Mouse (Mus musculus) myocyte (in vitro differentiated cells): ENCODE results near the gene Pbx1. TPM values are rescaled to one million over a fixed set of nuclear protein-coding genes. Genes with fewer than 3 reads are reported as not detected.
A peak's percentile ranks its signal among the peaks of the same experiment; 100 is the strongest.

Experiments
- H3K27me3 ChIP-seq: one replicate; pipeline ENCODE4 v1.6.1; 2011; ENCODE audit not compliant: control insufficient read depth, insufficient read depth, insufficient read length
- H3K36me3 ChIP-seq: one replicate; pipeline ENCODE4 v1.6.1; 2011; ENCODE audit not compliant: control insufficient read depth, insufficient read depth
- H3K4me2 ChIP-seq: one replicate; pipeline ENCODE4 v1.6.1; 2011; ENCODE audit warnings: low read depth, control low read depth
- H3K4me3 ChIP-seq: one replicate; pipeline ENCODE4 v1.5.1; 2011; ENCODE audit warnings: mild to moderate bottlenecking, control low read depth, moderate library complexity
- H3K79me2 ChIP-seq: one replicate; pipeline ENCODE4 v1.6.1; 2011; ENCODE audit not compliant: control insufficient read depth, insufficient read depth
- H3ac ChIP-seq: one replicate; pipeline ENCODE4 v1.6.1; 2011; ENCODE audit not compliant: control insufficient read depth, insufficient read length
- CEBPB ChIP-seq: IDR thresholded peaks from 2 replicates; pipeline ENCODE4 v1.6.1; 2011; ENCODE audit warnings: mild to moderate bottlenecking, moderate library complexity; ENCODE audit not compliant: poor library complexity, insufficient read depth, severe bottlenecking
- E2F4 ChIP-seq: IDR thresholded peaks from one replicate; pipeline ENCODE4 v1.6.1; 2011; ENCODE audit warnings: mild to moderate bottlenecking, control low read depth, moderate library complexity; ENCODE audit not compliant: insufficient read depth
- MAX ChIP-seq: IDR thresholded peaks from one replicate; pipeline ENCODE4 v1.6.1; 2011; ENCODE audit warnings: low read depth, mild to moderate bottlenecking, control low read depth
- MYOD1 ChIP-seq, 3 experiments: IDR thresholded peaks; one replicate each; pipeline ENCODE4 v1.6.1; 2011; ENCODE audit warnings: control low read depth in 2 of 3, low read depth in 2 of 3, mild to moderate bottlenecking in 2 of 3, moderate library complexity in 1 of 3; ENCODE audit not compliant: insufficient read length in 2 of 3, control insufficient read depth in 1 of 3
- MYOG ChIP-seq, 3 experiments: IDR thresholded peaks; one replicate each; pipeline ENCODE4 v1.6.1; 2011; ENCODE audit warnings: control low read depth in 2 of 3, low read depth in 2 of 3, mild to moderate bottlenecking in 2 of 3; ENCODE audit not compliant: insufficient read length in 2 of 3, control insufficient read depth in 1 of 3, insufficient read depth in 1 of 3
- POLR2A ChIP-seq: IDR thresholded peaks from one replicate; pipeline ENCODE4 v1.6.1; 2011; ENCODE audit warnings: low read depth, mild to moderate bottlenecking, control low read depth, moderate library complexity; ENCODE audit not compliant: insufficient read length
- POLR2AphosphoS2 ChIP-seq: IDR thresholded peaks from one replicate; pipeline ENCODE4 v1.6.1; 2011; ENCODE audit warnings: low read depth, control low read depth; ENCODE audit not compliant: insufficient read length
- REST ChIP-seq: IDR thresholded peaks from one replicate; pipeline ENCODE4 v1.6.1; 2011; ENCODE audit warnings: mild to moderate bottlenecking, control low read depth, moderate library complexity; ENCODE audit not compliant: insufficient read depth, insufficient read length
- SRF ChIP-seq: IDR thresholded peaks from one replicate; pipeline ENCODE4 v1.6.1; 2011; ENCODE audit warnings: low read depth; ENCODE audit not compliant: control insufficient read depth, insufficient read length
- TCF12 ChIP-seq: IDR thresholded peaks from one replicate; pipeline ENCODE4 v1.6.1; 2011; ENCODE audit warnings: mild to moderate bottlenecking, control low read depth; ENCODE audit not compliant: poor library complexity, insufficient read depth, severe bottlenecking
- TCF3 ChIP-seq: IDR thresholded peaks from one replicate; pipeline ENCODE4 v1.6.1; 2011; ENCODE audit warnings: low read depth, control low read depth; ENCODE audit not compliant: insufficient read length
- USF1 ChIP-seq: IDR thresholded peaks from one replicate; pipeline ENCODE4 v1.6.1; 2011; ENCODE audit warnings: low read depth, mild to moderate bottlenecking, control low read depth, moderate library complexity
- polyA plus RNA-seq: library from polyadenylated mRNA; unstranded; fragments of >200 nt; fragmentation: generic; extraction: Trizol; gene quantifications from one replicate; pipeline ENCODE4 v1.2.1, GENCODE M21; 2012; ENCODE audit warnings: missing spikeins

Gene Pbx1
- polyA plus RNA-seq, 1 experiment, result 11.4 TPM

GRCm38 (mm10) chr1:168429856-168430644, 2.0 kb downstream of the Pbx1 start:
- H3K27me3 ChIP-seq, result no peaks in the 10 kb centered on the region
- H3K4me2 ChIP-seq, result peak overlapping the region; percentile 87
- no peaks in the 10 kb centered on the region for H3K36me3 ChIP-seq
- peak overlapping the region; percentile 91 for H3K4me3 ChIP-seq
- H3K79me2 ChIP-seq, result peaks cover 61% of the 10 kb centered on the region
- TF ChIP-seq TCF12, result no peak
- TF ChIP-seq CEBPB, result no peak
- TF ChIP-seq POLR2A, result no peak
- no peak for TF ChIP-seq SRF
- no peak for TF ChIP-seq MAX
- TF ChIP-seq MYOG (IDR thresholded peaks at IDR 0.05; ENCODE audit: control insufficient read depth in 1 of 3, insufficient read depth in 1 of 3, insufficient read length in 2 of 3, low read depth in 2 of 3), result no peak
- TF ChIP-seq MYOD1 (IDR thresholded peaks at IDR 0.05; ENCODE audit: control insufficient read depth in 1 of 3, insufficient read length in 2 of 3, low read depth in 2 of 3), result no peak
- TF ChIP-seq USF1, result no peak
- TF ChIP-seq E2F4, result no peak
- TF ChIP-seq TCF3, result no peak
- no peak for TF ChIP-seq REST
- TF ChIP-seq POLR2AphosphoS2, result no peak
- H3ac ChIP-seq, result no peak overlapping the region

- Histone ChIP-seq H3ac (no peak overlapping the region), H3K4me2 (peak overlapping the region; percentile 87), H3K36me3 (no peaks in the 10 kb centered on the region), H3K79me2 (peaks cover 67% of the 10 kb centered on the region), H3K4me3 (peak overlapping the region; percentile 91), H3K27me3 (no peaks in the 10 kb centered on the region)
- no peak for TF ChIP-seq CEBPB
- no peak for TF ChIP-seq MYOG (IDR thresholded peaks at IDR 0.05; ENCODE audit: control insufficient read depth in 1 of 3, insufficient read depth in 1 of 3, insufficient read length in 2 of 3, low read depth in 2 of 3)
- TF ChIP-seq SRF, result no peak
- TF ChIP-seq TCF12, result no peak
These were observed 2.7 kb downstream of the Pbx1 start for GRCm38 (mm10) chr1:168429406-168429805.

- Histone ChIP-seq H3K4me3 (no peak overlapping the region), H3K27me3 (no peaks in the 10 kb centered on the region), H3ac (no peak overlapping the region)
These were observed 3.8 kb downstream of the Pbx1 start for GRCm38 (mm10) chr1:168428255-168428654.

GRCm38 (mm10) chr1:168427596-168427995, 4.5 kb downstream of the Pbx1 start:
- H3K4me2 ChIP-seq, result peak overlapping the region; percentile 87
- TF ChIP-seq POLR2A (no peak), USF1 (no peak), TCF3 (no peak), E2F4 (no peak), MAX (no peak), TCF12 (no peak), POLR2AphosphoS2 (no peak), SRF (no peak), REST (no peak), MYOG (IDR thresholded peaks at IDR 0.05; ENCODE audit: control insufficient read depth in 1 of 3, insufficient read depth in 1 of 3, insufficient read length in 2 of 3, low read depth in 2 of 3) (no peak), CEBPB (no peak), MYOD1 (IDR thresholded peaks at IDR 0.05; ENCODE audit: control insufficient read depth in 1 of 3, insufficient read length in 2 of 3, low read depth in 2 of 3) (no peak)
- H3K79me2 ChIP-seq, result peaks cover 78% of the 10 kb centered on the region
- no peaks in the 10 kb centered on the region for H3K27me3 ChIP-seq
- H3K36me3 ChIP-seq, result no peaks in the 10 kb centered on the region
- no peak overlapping the region for H3ac ChIP-seq
- H3K4me3 ChIP-seq, result no peak overlapping the region

More at GRCm38 (mm10) chr1:168428255-168428654, 3.8 kb downstream of the Pbx1 start:
- peaks cover 74% of the 10 kb centered on the region for H3K79me2 ChIP-seq
- no peaks in the 10 kb centered on the region for H3K36me3 ChIP-seq
- no peak for TF ChIP-seq CEBPB
- TF ChIP-seq MAX, result no peak
- peak overlapping the region; percentile 87 for H3K4me2 ChIP-seq

- Histone ChIP-seq H3K27me3 (no peaks in the 10 kb centered on the region), H3K4me3 (no peak overlapping the region), H3ac (no peak overlapping the region), H3K79me2 (peaks cover 78% of the 10 kb centered on the region), H3K36me3 (no peaks in the 10 kb centered on the region), H3K4me2 (no peak overlapping the region)
- TF ChIP-seq POLR2A, result no peak
- TF ChIP-seq USF1, result no peak
- no peak for TF ChIP-seq SRF
- TF ChIP-seq MYOG (IDR thresholded peaks at IDR 0.05; ENCODE audit: control insufficient read depth in 1 of 3, insufficient read depth in 1 of 3, insufficient read length in 2 of 3, low read depth in 2 of 3), result no peak
- TF ChIP-seq CEBPB, result no peak
- no peak for TF ChIP-seq POLR2AphosphoS2
- TF ChIP-seq TCF3, result no peak
- no peak for TF ChIP-seq TCF12
- TF ChIP-seq MYOD1 (IDR thresholded peaks at IDR 0.05; ENCODE audit: control insufficient read depth in 1 of 3, insufficient read length in 2 of 3, low read depth in 2 of 3), result no peak
- TF ChIP-seq MAX, result no peak
- TF ChIP-seq REST, result no peak
- no peak for TF ChIP-seq E2F4
These were observed 5.2 kb downstream of the Pbx1 start for GRCm38 (mm10) chr1:168426900-168427299.
